Mouse (Mus musculus): ENCODE measurements around the gene Nanp. TPM values are rescaled to one million over a fixed set of nuclear protein-coding genes. Genes with fewer than 3 reads are reported as not detected.

Gene Nanp
- polyA plus RNA-seq (2017; shearing (Covaris generic)) = 35.0 TPM

GRCm38 (mm10) chr2:151039232-151039695, at the start of gene Nanp, which contains the start of gene Ninl:
Gene Nanp (minus strand): TSS chr2:151039398.
Gene Ninl (minus strand): TSS chr2:151039382.

Other genes with a start within 250 kb of the Nanp start
- 15.3 TPM for gene Abhd12, start 134.7 kb downstream of the Nanp start, polyA plus RNA-seq (2017; shearing (Covaris generic))
- 5.6 TPM for gene Gins1, start 134.0 kb downstream of the Nanp start, polyA plus RNA-seq (2017; shearing (Covaris generic))
- gene Ninl, start within 50 bp of the Nanp start, polyA plus RNA-seq (2017; shearing (Covaris generic)) = 0.70 TPM
- not detected for gene Gm14151, start 53.0 kb upstream of the Nanp start, polyA plus RNA-seq (2017; shearing (Covaris generic))
- not detected for gene Gm14147, start 58.8 kb upstream of the Nanp start, polyA plus RNA-seq (2017; shearing (Covaris generic))

Data from activated CD4-positive, CD25-positive, alpha-beta regulatory T cell, adult 9 weeks (primary cell).